Mouse (Mus musculus) liver, adult 2 months (tissue): ENCODE data around the gene Myh7. TPM values are rescaled to one million over a fixed set of nuclear protein-coding genes. Genes with fewer than 3 reads are reported as not detected.
"Not testable (repeated sequence)": the region's sequence is repeated elsewhere in the genome, so short reads cannot be mapped to it uniquely, and the experiment has no call there.

ENCODE experiments used
- DNase-seq: peaks from one replicate; pipeline ENCODE4 v3.0.0-alpha.2; 2011; ENCODE audit warnings: low read depth, low spot score; ENCODE audit errors: extremely low read depth
- H3K27ac ChIP-seq: fragments of 200-500 bp; replicated peaks from 2 replicates; pipeline ENCODE4 v1.5.1; 2012; ENCODE audit warnings: low read depth, mild to moderate bottlenecking, control low read depth, inconsistent platforms, low read length; ENCODE audit not compliant: insufficient read depth
- H3K27me3 ChIP-seq: fragments of 200-500 bp; 2 replicates; pipeline ENCODE4 v1.6.1; 2012; ENCODE audit warnings: mild to moderate bottlenecking, moderate library complexity, low read length, inconsistent platforms; ENCODE audit not compliant: control insufficient read depth, insufficient read depth
- H3K36me3 ChIP-seq: fragments of 200-500 bp; 2 replicates; pipeline ENCODE4 v1.6.1; 2012; ENCODE audit warnings: low read length, inconsistent platforms; ENCODE audit not compliant: control insufficient read depth, insufficient read depth
- H3K4me1 ChIP-seq: fragments of 200-500 bp; 2 replicates; pipeline ENCODE4 v1.6.1; 2011; ENCODE audit warnings: low read length; ENCODE audit not compliant: control insufficient read depth, insufficient read depth
- H3K4me3 ChIP-seq: fragments of 200-500 bp; 2 replicates; pipeline ENCODE4 v1.5.1; 2011; ENCODE audit warnings: low read depth, mild to moderate bottlenecking, control low read depth, low read length, moderate library complexity; ENCODE audit not compliant: insufficient read depth
- H3K79me2 ChIP-seq: fragments of 200-500 bp; 2 replicates; pipeline ENCODE4 v1.6.1; 2012; ENCODE audit warnings: inconsistent platforms, mild to moderate bottlenecking, low read length, moderate library complexity; ENCODE audit not compliant: control insufficient read depth, insufficient read depth
- H3K9ac ChIP-seq: fragments of 200-500 bp; 2 replicates; pipeline ENCODE4 v1.6.1; 2012; ENCODE audit warnings: low read depth, mild to moderate bottlenecking, control low read depth, inconsistent platforms, low read length
- CTCF ChIP-seq: fragments of 200-500 bp; IDR thresholded peaks from 2 replicates; pipeline ENCODE4 v1.5.1; 2011; ENCODE audit warnings: low read depth, low read length, control low read depth
- POLR2A ChIP-seq: fragments of 200-500 bp; IDR thresholded peaks from 2 replicates; pipeline ENCODE4 v1.6.1; 2011; ENCODE audit warnings: low read length, control low read depth; ENCODE audit not compliant: insufficient read depth; ENCODE audit errors: extremely low read depth
- WGBS: fragments of 180-500 bp; shearing (Covaris S2); methylation state at CpG from one replicate; pipeline ENCODE4 v1.1.7; 2018; 5-methylcytosine and 5-hydroxymethylcytosine counted together
- polyA plus RNA-seq: library from polyadenylated mRNA; depleted of rRNA; stranded (reverse); fragments of >200 nt; gene quantifications from 2 replicates; pipeline ENCODE4 v1.2.3, GENCODE M21; 2012; rRNA removed
- total RNA-seq: library from RNA; depleted of rRNA; stranded (reverse); fragments of >200 nt; gene quantifications from 2 replicates; pipeline ENCODE4 v1.2.3, GENCODE M21; 2014; rRNA removed

Myh7 gene
- total RNA-seq (1.5 TPM in 1 of 2 replicates, not detected in the other), polyA plus RNA-seq (0.02 TPM in 1 of 2 replicates, not detected in the other)

DNA sequence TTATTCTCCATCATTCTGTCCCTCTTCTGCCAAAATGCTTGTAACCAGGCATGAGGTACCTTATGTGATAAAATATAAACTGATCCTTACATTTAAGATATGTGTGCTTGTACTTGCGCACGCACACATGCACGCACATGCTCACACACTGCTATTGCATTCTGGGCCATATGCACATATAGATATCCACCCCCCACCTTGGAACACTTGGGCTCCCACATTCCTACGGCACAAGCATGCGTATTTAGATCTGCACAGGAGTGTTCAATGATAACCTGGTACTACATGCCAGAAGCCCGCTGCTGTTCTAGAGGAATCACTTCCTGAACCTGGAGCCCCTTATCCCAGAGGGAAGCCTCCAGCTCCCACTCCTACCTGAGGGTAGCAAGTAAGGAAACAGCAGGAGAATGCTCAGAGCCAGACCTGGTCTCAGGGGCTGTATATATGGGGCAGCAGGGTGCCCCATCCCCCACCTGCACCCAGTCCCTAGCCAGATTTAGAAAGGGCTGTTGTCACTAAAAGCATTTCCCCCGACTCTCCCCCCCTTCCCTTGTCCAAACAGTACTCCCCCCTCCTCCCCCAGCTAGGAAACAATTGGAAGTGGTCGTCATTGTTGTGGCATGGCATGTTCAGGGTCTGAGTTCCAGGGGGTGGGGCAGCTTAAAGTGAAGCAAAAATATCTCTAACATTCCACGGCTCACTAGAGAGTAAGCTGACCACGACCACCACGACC, at the start of gene Myh7:
Gene Myh7, minus strand, starts transcription at position 491 of the 733 bp plus-strand sequence.
- Histone ChIP-seq H3K27ac (no peak within 1 kb of the TSS), H3K27me3 (no peaks in the 10 kb centered on the region), H3K79me2 (no peaks in the 10 kb centered on the region), H3K36me3 (no peaks in the 10 kb centered on the region), H3K9ac (no peak within 1 kb of the TSS), H3K4me3 (no peak within 1 kb of the TSS), H3K4me1 (no peaks in the 10 kb centered on the region)
- DNase-seq = no peak
- WGBS = 56% methylated on average over 11 of the region's 11 CpGs
- TF ChIP-seq POLR2A = no peak
- TF ChIP-seq CTCF = no peak

DNA sequence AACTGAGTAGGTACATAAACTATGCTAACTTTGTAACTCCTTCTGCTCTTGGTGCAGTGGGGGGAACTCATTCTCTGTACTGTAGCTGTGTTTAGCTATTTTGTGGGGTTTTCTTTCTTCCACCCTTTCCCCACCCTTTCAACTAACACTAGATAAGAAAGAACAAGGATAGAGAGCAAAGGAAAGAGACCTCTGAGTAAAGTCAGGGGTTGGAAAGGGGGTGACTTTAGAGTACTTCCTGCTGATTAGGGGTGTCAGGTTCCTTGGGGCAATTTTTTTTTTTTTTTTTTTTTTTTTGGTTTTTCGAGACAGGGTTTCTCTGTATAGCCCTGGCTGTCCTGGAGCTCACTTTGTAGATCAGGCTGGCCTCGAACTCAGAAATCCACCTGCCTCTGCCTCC, 49.3 kb upstream of the Myh7 start:
- not testable (repeated sequence) for H3K27ac ChIP-seq, H3K79me2 ChIP-seq, H3K4me3 ChIP-seq, DNase-seq, H3K36me3 ChIP-seq, H3K9ac ChIP-seq, H3K4me1 ChIP-seq, H3K27me3 ChIP-seq
- 80% methylated on average over 2 of the region's 2 CpGs for WGBS

DNA sequence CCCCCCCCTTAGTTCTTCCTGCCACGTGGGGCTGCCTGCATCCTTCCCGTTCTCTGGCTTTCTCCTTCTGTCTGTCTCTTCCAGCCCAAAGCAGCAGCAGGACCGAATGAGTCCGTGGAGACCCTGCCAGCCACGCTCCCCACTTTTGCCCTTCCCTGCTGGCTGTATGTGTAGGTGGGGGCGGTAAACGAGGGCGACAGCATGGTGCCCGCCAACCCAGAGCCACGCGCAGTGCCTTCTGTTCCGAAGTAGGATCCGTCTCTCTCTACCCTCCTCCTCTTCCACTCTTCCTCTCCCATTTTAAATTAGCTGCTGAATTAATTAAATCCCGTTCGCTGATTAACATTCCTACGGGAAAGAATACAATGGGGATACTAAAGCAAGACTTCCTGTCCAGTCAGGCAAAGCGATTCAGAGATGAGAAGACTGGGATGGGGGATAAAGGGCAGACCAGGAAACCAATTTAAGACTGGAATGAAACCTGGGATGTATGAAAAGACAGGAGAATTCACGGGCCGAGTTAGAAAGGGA, 38.3 kb upstream of the Myh7 start:
- WGBS = 75% methylated on average over 19 of the region's 19 CpGs

DNA sequence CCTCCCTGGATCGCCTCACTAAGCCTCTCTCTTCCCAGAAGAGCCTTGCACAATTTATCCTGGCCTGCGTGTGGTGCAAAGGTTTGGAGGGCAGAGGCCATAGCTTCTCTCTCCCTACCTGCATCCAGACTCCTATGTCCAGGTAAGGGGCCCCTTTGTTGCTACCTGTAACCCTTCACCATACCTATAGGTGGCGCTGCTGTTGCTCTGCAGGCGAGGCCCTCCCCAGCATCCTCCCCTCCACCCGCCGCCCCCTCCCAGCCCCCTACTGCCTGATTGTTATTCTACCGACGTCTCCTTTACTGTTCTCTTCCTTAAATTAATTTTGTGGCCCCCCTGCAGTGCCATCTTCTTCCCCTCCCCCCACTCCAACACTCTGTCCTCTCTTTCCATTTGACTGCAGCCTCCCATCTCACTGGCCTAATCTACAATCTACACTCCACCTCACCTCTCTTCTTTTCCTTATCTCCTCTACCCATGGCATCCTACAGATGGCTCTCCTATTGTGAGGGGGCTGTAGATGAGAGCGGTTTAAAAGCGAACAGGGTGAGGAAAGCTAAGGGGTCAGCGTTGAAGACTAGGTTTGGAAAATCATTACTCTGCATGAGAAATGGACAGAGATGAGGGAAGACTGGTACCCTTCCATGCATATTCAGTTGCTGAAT, 34.7 kb upstream of the Myh7 start:
- 30% methylated on average over 11 of the region's 11 CpGs for WGBS
- H3K27ac ChIP-seq = no peak overlapping the region
- no peak overlapping the region for H3K4me3 ChIP-seq
- TF ChIP-seq CTCF (peak; percentile 69), POLR2A (no peak)
- peak; percentile 18 for DNase-seq
- no peaks in the 10 kb centered on the region for H3K4me1 ChIP-seq
- H3K79me2 ChIP-seq = no peaks in the 10 kb centered on the region
- no peaks in the 10 kb centered on the region for H3K27me3 ChIP-seq
- H3K9ac ChIP-seq = no peak overlapping the region
- H3K36me3 ChIP-seq = peaks cover 11% of the 10 kb centered on the region; the same call in 1 of the 2 replicates

More for the DNA sequence above, 38.3 kb upstream of the Myh7 start:
- TF ChIP-seq POLR2A = no peak
- TF ChIP-seq CTCF = no peak
- Histone ChIP-seq H3K27me3 (no peaks in the 10 kb centered on the region), H3K27ac (no peak overlapping the region), H3K4me1 (no peaks in the 10 kb centered on the region), H3K4me3 (no peak overlapping the region), H3K36me3 (no peaks in the 10 kb centered on the region), H3K9ac (no peak overlapping the region), H3K79me2 (no peaks in the 10 kb centered on the region)
- DNase-seq = no peak

DNA sequence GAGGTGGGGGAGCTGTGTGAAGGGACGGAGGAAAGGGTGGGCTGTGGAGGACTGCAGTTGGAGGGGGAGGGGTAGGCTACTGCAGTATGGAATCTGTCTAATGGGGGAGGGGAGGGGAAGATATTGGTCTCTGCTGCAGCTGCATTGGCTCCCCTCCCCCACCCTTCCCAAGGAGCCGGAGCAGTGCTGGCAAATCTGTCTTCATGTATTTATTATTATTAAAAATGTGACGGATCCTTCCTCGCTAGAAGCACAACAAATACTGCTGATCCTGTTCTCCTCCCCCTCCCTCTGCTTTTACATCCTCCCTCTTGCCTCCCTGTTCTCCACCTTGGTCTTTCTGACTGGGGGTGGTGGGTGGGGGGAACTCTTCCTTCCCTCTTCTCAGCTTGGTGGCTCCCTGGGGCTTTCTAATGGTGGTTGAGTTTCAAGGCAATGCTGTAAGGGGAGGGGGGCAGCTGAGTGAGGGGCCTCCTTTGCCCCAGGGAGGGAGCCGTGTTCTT, 34.0 kb upstream of the Myh7 start:
- Histone ChIP-seq H3K4me3 (no peak overlapping the region), H3K27ac (no peak overlapping the region), H3K79me2 (no peaks in the 10 kb centered on the region), H3K36me3 (peaks cover 14% of the 10 kb centered on the region), H3K9ac (no peak overlapping the region), H3K27me3 (no peaks in the 10 kb centered on the region), H3K4me1 (no peaks in the 10 kb centered on the region)
- no peak for DNase-seq
- TF ChIP-seq POLR2A (no peak), CTCF (no peak)
- WGBS = 64% methylated on average over 5 of the region's 5 CpGs
